Mouse (Mus musculus) lung, adult 2 months (tissue): ENCODE results near the gene Ugt1a1. TPM values are rescaled to one million over a fixed set of nuclear protein-coding genes. Genes with fewer than 3 reads are reported as not detected.

Experiments
- DNase-seq: peaks from one replicate; pipeline ENCODE4 v3.0.0; 2022
- H3K4me1 ChIP-seq: fragments of 200-500 bp; 2 replicates; pipeline ENCODE4 v1.6.1; 2011; ENCODE audit warnings: low read length; ENCODE audit not compliant: control insufficient read depth, insufficient read depth
- H3K4me3 ChIP-seq: fragments of 200-500 bp; replicated peaks from 2 replicates; pipeline ENCODE3; 2011; ENCODE audit warnings: low read depth, mild to moderate bottlenecking, control low read depth, low read length; ENCODE audit errors: extremely low read depth
- CTCF ChIP-seq: fragments of 200-500 bp; IDR thresholded peaks from 2 replicates; pipeline ENCODE4 v1.5.1; 2011; ENCODE audit warnings: mild to moderate bottlenecking, low read length, control low read depth; ENCODE audit not compliant: insufficient read depth
- POLR2A ChIP-seq: fragments of 200-500 bp; IDR thresholded peaks from 2 replicates; pipeline ENCODE4 v1.6.1; 2011; ENCODE audit warnings: low read depth, mild to moderate bottlenecking, control low read depth, low read length, borderline replicate concordance; ENCODE audit errors: extremely low read depth
- WGBS: fragments of 180-500 bp; shearing (Covaris S2); methylation state at CpG from one replicate; pipeline ENCODE4 v1.1.7; 2018; 5-methylcytosine and 5-hydroxymethylcytosine counted together
- polyA plus RNA-seq: library from polyadenylated mRNA; depleted of rRNA; stranded (reverse); fragments of >200 nt; gene quantifications from 2 replicates; pipeline ENCODE4 v1.2.3, GENCODE M21; 2012

Ugt1a1 gene
- polyA plus RNA-seq, 1 experiment = 1.3 TPM

DNA sequence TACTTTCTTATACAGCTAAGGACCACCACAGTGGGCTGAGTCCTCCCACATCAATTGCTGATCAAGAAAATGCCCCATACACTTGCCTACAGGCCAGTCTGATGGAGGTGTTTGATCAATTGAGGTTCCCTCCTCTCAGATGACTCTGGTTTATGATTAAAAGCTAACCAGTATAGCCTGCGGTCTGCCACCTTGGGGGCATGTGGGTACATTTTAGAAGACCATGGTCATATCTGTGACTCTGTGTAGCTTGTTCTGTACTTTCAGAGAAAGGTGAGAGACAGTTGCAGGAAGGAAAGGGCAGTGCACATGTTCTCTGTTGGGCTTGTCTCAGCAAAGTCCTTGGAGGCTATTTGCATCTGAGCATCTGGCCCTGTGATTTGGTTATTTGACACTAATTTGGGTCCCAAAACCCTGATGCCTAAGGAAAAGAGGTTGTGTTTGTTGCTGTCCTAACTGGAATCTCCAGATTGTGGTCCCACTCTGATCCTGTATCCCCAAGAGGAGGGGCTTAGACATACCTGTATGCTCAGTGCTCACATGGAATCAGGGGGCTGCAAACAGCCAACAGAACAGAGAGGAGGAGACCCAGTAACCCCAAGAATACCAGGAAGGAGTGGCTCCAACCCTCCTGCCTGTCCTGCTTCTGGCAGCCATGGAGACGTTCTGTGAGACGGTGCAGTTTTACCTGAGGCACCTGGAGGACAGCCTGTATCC lies 21.1 kb downstream of the Ugt1a1 start:
- no peak overlapping the region for H3K4me3 ChIP-seq
- TF ChIP-seq POLR2A = no peak
- TF ChIP-seq CTCF = no peak
- H3K4me1 ChIP-seq = no peaks in the 10 kb centered on the region
- 49% methylated on average over 3 of the region's 3 CpGs for WGBS
- DNase-seq = no peak

DNA sequence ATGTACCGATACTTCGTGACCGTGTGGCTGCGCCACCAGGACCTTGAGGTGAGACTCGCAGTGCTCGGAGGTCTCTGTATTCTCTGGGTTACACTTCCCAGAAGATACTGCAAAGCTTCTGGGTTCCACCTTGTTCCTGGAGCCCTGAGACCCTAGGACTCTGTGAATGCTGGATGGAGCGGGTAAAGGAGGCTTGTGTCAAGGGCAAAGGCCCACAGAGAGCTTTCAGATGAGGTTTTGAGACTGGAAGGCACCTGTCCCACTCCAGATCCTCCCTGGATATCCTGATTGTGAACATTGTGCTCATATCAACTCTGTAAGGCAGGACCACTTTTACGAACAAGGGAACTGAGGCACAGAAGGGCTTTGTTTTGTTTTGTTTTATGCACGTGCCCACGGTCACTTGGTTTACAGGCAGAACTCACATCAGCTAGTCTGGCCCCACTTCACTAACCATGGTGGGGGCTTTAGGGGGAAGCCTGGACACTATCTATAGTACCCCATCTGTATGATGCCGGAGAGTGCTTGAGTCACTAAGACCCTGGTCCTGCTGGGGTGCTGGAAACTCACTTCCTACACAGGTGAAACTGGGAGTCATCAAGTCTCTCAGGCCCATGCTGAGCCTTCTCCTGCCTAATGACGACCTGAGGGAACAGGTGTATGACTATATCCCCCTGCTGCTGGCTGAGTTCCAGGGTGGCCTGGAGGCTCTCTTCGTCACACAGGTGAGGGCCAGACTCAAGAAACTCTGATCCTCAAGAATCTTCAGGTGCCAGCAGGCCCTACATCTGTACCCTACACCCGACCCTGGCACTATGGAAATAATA lies 21.9 kb downstream of the Ugt1a1 start:
- WGBS = 65% methylated on average over 14 of the region's 14 CpGs
- no peak for DNase-seq
- Histone ChIP-seq H3K4me3 (no peak overlapping the region), H3K4me1 (no peaks in the 10 kb centered on the region)
- no peak for TF ChIP-seq POLR2A
- no peak for TF ChIP-seq CTCF

DNA sequence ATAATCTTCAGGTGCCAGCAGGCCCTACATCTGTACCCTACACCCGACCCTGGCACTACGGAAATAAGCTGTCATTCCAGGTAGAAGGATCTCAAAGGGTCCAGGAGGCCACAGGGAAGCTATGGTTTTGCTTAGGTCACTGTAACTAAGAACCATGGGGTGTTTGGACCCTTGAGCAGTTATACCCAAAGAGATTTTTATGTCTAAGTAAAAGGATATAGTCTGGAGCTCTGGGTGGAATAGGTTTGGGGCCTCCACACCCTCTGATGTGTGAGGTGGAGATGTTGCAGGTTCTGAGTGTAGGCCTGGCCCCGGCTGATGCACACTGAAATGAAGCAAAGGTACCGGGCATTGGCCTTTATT lies 22.5 kb downstream of the Ugt1a1 start:
- no peaks in the 10 kb centered on the region for H3K4me1 ChIP-seq

DNA sequence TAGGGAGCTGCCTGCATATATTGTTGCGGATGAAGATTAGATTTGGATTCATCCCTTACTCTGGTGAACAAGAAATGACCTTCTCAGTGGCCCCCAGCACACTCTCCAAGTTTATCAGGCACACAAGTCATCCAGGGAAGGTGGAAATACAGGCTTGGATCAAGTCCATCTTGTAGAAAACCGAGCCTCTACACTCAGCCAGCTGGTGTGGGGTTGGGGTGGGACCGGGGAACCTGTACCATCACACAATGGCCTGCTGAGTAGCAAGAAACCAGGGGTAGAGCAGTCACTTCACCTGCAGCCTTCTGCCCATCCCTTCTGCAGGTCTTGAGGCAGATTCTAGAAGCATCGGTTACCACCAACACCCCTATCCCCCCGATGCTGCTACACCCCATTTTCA lies 22.9 kb downstream of the Ugt1a1 start:
- WGBS = 37% methylated on average over 5 of the region's 5 CpGs
- no peak for TF ChIP-seq CTCF
- no peak for TF ChIP-seq POLR2A
- Histone ChIP-seq H3K4me1 (no peaks in the 10 kb centered on the region), H3K4me3 (no peak overlapping the region)
- no peak for DNase-seq

More for the DNA sequence above, 22.5 kb downstream of the Ugt1a1 start:
- no peak overlapping the region for H3K4me3 ChIP-seq
- 58% methylated on average over 4 of the region's 4 CpGs for WGBS
- no peak for TF ChIP-seq POLR2A
- no peak for TF ChIP-seq CTCF
- DNase-seq = no peak

DNA sequence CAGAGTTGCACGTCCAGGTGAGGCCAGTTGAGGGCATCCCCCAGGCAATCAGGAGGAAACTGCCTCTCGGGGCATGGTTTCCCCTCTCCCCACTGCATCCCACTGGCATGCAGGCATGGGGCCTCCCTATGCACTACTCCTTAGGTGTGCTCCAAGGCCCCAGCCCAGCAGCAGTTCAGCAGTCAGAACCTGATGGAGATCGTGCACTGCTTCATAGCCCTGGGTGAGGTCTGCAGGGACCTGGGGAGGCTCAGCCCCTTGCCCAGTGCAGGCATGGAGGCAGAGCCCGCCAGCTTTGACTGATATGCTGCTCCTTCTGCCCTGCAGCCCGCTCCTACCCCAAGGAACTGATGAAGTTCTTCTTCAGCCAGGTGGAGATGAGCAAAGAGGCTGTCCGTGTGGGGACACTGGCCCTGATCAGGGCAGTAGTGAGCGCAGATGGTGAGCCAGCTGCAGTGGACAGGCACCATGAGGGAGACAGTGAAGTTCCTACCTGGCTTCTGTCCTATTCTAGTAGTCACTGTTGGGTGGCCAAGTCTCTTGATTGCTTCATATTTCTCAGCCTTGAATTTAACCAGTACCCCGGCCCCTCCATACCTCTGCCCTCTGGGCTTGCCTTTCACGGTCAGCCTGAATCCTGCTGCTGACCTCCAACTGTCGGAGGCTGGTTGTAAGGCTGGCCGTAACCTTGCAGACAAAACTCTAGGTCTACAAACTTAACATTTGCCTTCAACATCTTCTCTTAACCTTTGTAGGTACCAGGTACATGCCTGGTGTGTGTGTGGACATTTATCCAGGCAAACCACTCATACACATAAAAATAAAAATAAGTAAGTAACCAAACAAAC lies 23.5 kb downstream of the Ugt1a1 start:
- no peak for DNase-seq
- Histone ChIP-seq H3K4me1 (no peaks in the 10 kb centered on the region), H3K4me3 (no peak overlapping the region)
- 61% methylated on average over 11 of the region's 11 CpGs for WGBS
- TF ChIP-seq POLR2A = no peak
- no peak for TF ChIP-seq CTCF

DNA sequence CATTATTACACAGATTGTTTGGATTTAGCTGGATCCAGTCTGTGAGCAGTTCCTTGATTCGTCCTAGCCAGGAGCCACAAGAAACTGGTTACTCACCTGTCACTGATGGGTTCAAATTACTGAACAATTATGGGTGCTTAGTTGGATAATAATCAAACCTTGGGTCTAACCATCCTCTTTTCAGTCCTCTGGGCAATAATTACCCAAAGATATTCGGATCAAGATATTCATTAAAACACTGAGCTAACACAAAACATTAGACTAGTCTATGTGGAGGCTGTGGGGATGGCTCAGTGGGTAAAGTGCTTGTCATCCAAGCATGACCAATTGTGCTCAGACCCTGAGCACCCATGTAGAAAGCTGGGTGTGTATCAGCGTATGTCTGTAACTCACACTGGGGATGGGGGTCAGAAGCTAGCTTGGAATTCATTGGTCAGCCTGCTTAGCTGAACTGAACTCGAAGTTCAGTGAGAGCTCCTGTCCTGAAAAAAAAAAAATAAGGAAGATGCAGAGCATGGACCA lies 24.2 kb downstream of the Ugt1a1 start:
- Histone ChIP-seq H3K4me1 (no peaks in the 10 kb centered on the region), H3K4me3 (no peak overlapping the region)
- WGBS = 49% methylated on average over 4 of the region's 4 CpGs
- no peak for TF ChIP-seq CTCF
- TF ChIP-seq POLR2A = no peak
- no peak for DNase-seq

DNA sequence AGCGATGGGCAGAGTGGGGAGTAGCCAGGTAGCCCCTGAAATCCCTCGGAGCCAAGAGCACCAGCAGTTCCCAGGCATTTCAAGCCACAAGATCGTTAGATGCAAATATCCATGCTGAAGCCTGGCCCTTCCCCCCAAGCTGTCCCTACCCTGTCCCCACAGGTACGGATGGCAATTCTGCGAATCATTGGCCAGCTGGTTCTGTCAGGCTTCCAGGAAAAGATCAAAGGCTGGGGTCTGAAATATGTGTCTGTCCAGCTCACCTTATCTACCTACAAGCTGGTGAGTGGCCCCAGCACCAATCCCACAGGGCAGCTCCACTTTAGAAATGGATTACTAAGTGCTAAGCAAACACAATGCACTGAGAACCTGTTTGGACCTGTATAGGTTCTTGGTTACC lies 25.6 kb downstream of the Ugt1a1 start:
- 69% methylated on average over 5 of the region's 5 CpGs for WGBS
- DNase-seq = no peak
- H3K4me3 ChIP-seq = no peak overlapping the region
- no peak for TF ChIP-seq POLR2A
- TF ChIP-seq CTCF = no peak
- no peaks in the 10 kb centered on the region for H3K4me1 ChIP-seq

DNA sequence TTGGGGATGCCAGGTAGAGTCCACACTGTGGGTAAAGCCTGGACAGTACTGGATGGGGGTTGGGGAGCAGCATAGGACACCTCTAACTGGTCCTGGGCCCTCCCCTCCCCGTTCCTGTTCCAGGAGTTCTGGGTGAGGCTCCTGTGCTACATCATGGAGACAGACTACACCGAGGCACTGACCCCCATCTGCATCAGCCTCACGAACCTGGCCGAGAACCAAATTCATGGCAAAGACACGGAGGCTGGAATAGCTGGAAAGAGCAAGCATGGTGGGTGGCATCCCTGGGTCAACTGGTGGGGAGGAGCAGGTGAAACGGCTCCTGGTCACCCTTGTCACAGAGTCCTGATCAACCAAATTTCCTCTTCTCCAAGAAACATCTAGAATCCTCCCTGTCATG lies 27.0 kb downstream of the Ugt1a1 start:
- TF ChIP-seq POLR2A (no peak), CTCF (no peak)
- WGBS = 71% methylated on average over 6 of the region's 6 CpGs
- no peak for DNase-seq
- Histone ChIP-seq H3K4me3 (no peak overlapping the region), H3K4me1 (no peaks in the 10 kb centered on the region)

DNA sequence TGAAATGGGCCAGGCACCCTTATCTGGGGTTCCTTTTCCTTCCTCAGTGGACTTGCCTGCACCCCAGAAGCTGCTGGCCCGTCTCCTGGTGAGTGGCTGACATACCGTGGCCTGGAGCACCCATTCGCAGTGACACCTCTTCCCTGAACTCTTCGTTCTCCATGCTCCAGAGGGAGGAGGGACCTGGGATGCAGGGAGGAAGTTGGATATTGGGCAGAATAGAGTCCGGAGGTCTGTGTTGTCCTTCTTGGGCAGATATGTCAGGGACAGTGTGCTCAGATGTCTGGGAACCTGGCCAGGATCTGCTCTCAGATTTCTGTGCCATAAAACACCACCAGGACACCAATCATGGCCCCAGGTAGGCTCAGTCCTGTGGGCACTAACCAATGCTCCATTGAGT lies 28.3 kb downstream of the Ugt1a1 start:
- 67% methylated on average over 5 of the region's 5 CpGs for WGBS
- TF ChIP-seq CTCF (no peak), POLR2A (no peak)
- no peak for DNase-seq
- H3K4me1 ChIP-seq = no peaks in the 10 kb centered on the region
- H3K4me3 ChIP-seq = no peak overlapping the region
